Mouse (Mus musculus) embryo, embryonic 11 days (tissue): ENCODE data around the gene Bnc1.

Experiments
- DNase-seq: peaks from one replicate; pipeline ENCODE4 v3.0.0-alpha.2; 2015

The Bnc1 gene

DNA sequence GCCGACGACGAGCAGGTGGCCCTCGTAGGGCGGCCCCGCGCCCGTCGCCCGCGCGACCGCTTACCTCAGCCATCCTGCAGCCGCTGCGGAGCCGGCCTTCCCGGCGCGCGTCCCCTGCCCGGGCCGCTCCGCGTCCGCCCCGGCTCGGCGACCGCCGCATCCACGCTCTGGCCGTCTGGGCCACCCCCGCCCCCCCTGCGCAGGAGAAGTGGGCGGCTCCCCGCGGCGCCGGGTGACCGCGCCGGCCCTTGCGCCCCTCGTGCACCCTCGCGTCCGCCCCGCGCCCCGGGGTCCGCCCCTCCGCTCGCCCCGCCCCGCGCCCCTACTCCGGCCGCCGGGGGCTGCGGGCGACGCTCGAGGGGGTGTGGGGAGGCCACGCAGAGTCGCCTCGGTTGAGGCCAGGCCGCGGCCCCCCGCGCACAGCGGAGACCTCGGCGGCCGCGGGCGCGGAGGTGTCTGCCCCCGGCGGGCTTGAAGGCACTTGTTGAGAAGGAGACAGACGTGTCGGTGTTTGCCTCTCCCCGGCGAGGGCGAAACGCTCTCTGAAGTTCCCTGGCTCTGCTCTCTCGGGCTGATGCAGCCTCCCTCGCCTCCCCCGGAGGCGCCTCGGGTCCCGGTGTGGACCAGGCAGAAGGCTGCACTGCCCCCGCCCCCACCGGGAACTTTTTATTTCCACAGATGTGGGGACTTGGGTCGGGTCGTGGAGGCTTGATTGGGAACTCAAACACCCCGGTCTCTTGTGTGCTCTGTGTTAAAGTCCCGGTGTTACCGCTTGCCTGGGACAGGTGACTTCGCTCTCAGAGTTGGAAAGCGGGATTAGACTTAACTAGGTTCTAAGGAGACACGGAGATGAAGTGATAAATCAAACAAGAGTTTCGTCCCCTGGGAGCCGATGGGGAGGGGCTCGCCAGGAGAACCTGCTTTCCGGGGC is at the start of gene Bnc1:
Gene Bnc1 (minus strand): TSS at position 162 of the 931 bp plus-strand sequence.
- DNase-seq, result peak; percentile 68

- no peak for DNase-seq
These were observed 41.3 kb upstream of the Bnc1 start for GRCm38 (mm10) chr7:82033347-82033746.

DNA sequence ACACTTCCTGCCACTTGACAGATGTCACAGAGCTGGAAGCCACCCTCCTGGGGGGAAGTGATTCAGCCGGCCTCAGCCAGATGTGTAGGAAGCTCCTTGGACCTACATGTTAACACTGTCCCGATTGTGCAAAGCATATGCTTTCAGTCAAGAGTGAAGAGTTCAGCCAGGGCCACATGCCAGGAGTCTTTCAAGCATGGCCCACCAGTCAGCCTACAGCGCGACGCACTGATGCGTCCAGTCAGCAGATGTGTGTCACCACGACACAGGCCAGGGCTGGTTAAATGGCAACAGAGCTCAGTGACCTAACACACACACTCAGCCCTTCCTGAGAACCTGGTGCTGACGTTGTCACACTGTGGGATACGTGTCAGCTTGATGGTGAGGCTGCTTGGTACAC is 37.6 kb upstream of the Bnc1 start:
- DNase-seq, result peak; percentile 59

GRCm38 (mm10) chr7:82025802-82026201 is 33.7 kb upstream of the Bnc1 start:
- DNase-seq, result no peak

GRCm38 (mm10) chr7:82023676-82024075 is 31.6 kb upstream of the Bnc1 start:
- no peak for DNase-seq

- DNase-seq, result no peak
These were observed 30.3 kb upstream of the Bnc1 start for GRCm38 (mm10) chr7:82022404-82022803.

DNA sequence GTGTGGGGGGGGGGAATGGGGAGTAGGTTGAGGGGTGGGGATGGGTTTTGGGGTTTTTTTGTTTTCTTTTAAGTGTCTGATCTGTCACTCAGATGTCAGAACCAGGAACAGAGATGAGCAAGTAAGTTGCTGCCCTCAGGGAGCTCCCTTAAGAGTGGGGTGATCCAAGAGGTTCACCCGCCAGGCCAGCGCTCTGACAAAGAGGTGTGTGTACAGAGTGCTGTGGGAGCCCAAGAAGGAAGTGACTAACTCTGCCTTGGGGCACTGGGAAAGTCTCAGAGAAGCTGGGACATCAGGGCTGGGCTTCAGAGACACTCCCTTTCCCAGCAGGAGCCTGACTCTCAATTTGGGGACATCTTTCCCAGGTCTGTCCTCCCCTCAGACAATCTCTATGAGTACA is 25.9 kb upstream of the Bnc1 start:
- DNase-seq, result no peak

DNA sequence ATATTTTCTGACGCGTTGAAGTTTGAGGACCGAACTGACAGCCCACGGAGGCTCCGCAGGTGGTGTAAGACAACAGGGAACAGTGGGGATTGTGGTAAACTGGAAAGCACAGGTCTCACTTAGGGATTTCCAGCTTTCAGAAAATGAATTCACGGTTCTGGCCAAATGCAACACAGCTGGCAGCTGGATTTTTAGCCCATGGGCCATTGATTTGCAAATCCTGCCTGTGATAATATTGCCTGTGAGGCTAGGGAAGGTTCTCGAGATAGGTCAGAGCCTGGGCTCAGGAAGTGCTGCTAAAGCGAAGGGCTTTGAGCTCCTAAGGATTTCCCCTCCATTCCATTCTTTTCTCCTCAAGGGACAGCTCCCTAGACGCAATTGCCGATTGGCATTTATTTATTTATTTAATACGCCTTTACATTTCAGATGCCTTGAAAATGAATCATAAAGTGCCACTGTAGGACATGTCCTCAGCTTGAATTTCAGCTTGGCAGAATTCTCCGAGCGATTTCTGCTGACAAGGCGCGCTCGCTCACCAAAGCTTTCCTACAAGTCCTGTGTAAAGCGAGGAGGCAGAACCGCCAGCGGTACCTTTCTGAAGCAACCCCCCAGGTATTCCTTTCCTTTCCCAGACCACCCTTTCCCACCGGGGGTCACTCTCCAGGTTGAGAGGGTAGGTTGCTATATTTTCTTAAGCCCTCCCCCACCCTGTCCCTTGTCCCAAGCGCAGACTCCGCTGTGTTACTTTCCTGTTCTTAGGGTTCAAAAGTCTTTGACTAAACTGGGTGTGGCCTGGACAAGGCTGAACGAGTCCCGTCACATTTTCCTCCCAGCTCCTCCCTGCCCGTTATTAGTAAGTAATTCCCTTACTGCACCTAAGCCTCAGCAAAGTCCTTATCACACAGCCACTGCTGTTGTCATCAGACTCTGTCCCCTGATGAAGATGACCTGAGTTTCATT is 24.9 kb upstream of the Bnc1 start:
- DNase-seq, result no peak

DNA sequence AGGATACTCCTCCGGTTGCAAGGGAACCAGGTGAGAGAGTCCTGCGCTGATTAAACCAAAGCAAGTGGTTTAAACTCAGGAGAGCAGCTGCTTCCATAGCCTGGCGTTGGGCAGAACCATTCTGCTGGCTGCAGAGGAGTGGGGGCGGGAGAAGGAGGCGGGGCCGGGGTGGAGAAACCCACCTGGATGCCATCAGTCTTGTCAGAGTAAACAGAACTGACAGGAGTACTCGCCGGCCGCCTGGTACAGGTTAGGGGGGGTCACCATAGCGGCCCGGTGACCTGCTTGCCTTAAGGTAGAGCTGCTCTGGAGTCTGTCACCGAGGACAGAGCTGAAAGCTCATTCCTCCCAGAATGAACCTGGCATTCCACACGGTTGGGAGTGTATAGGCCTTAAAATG is 20.4 kb upstream of the Bnc1 start:
- DNase-seq, result peak; percentile 76

- DNase-seq, result peak; percentile 46
These were observed 19.7 kb upstream of the Bnc1 start for GRCm38 (mm10) chr7:82011534-82012401.

GRCm38 (mm10) chr7:82007151-82007550 is 15.1 kb upstream of the Bnc1 start:
- DNase-seq, result no peak

DNA sequence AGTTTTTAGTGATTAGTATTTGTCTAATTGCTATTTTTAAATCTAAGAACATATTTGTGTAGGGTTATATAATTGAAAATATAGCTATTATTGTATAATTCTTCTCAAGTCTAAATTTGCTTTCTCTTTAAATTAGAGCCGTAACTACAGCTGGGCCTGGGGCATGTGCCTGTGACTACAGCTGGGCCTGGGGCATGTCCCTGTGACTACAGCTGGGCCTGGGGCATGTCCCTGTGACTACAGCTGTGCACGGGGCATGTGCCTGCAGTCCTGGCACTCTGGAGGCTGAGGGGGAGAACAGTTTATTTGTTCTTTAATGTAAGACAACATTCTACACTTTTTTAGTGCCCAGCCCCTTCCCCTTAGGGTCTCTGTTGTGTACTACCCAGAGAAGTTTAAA is 12.1 kb upstream of the Bnc1 start:
- no peak for DNase-seq

- DNase-seq, result peak; percentile 69
These were observed 7.7 kb upstream of the Bnc1 start for GRCm38 (mm10) chr7:81999816-82000215.

- DNase-seq, result no peak
These were observed 7.3 kb upstream of the Bnc1 start for GRCm38 (mm10) chr7:81999372-81999771.

DNA sequence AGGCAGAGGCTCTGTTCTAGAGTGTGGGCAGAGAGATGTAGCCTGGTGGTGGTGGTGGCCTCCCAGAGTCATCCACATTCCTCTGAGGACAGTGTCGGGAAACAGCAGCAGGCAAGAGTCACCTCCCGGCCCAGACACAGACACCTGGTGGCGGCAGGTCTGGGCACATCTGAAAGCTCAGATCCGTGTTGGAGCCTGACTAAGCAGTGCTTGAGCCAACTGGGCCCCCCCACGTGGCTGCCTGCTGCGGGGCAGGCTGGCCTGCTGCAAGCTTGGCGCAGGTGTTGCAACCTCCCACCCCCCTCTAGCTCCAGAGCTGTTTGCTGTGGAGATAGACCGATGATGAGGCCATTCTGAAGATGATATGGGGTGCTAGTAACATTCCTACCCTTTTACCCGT is 3.9 kb upstream of the Bnc1 start:
- DNase-seq, result peak; percentile 39

DNA sequence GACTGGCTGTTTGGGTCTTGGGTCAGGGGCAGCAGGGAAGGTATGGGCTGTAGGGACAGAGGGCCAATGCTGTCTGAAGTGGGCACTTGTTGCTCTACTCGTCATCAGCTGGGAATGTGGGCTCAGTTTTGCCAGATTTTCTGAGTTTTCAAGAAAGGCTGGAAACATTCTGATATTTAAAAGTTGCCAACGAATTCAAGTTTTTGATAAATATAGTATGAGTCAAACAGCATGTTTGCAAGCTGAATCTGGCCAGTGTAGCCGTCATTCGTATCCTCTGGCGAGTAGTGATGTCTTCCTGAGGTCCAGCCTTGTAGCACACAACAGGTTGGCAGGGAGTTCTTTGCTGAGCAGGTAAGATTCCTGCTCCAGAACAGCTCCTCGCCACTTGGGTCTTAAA is 3.0 kb upstream of the Bnc1 start:
- DNase-seq, result no peak

- DNase-seq, result no peak
These were observed 1.0 kb upstream of the Bnc1 start for GRCm38 (mm10) chr7:81993140-81993539.

DNA sequence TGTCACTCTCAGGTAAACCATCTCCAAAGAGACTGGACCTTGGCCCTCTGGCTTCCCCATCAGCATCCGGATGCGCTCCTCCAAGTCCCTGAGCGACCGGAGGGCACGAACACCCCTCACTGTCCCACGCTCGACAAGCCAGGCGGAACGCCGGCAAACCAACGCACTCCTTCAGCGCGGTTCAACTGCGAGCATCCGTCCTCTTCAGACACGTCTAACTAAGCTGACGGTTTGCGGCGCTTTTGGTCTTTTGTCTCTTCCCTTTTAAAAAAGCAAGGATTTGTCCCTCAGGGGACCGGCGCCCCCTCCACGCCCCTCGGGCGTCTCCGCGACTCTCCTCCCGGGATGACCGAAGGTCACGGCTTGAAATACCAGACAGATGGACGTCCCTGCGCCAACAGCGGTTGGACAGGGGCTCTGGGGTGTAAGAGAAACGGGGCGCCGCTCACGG is 456 bp downstream of the Bnc1 start:
- peak; percentile 59 for DNase-seq

GRCm38 (mm10) chr7:81991116-81991515 is 976 bp downstream of the Bnc1 start:
- no peak for DNase-seq

GRCm38 (mm10) chr7:81983651-81984050 is 8.4 kb downstream of the Bnc1 start:
- DNase-seq, result no peak

GRCm38 (mm10) chr7:81978304-81978703 is 13.8 kb downstream of the Bnc1 start:
- DNase-seq, result no peak

GRCm38 (mm10) chr7:81974616-81975015 is 17.5 kb downstream of the Bnc1 start:
- no peak for DNase-seq
